Mouse (Mus musculus) adrenal gland, adult 18-20 months (tissue): Measurements from ENCODE around the gene Metap1. TPM values are rescaled to one million over a fixed set of nuclear protein-coding genes. Genes with fewer than 3 reads are reported as not detected.

ENCODE experiments used
- DNase-seq, 2 experiments: peaks; one replicate each; pipeline ENCODE4 v3.0.0; 2021 to 2022; ENCODE audit warnings: low spot score in 2 of 2
- long read RNA-seq, 2 experiments: library from polyadenylated mRNA; stranded (forward); transcript quantifications; one replicate each; pipeline ENCODE4 v2.0.0; 2021
- total RNA-seq, 2 experiments: library from RNA; stranded (reverse); gene quantifications; 1 replicate in 1 of 2; 2 replicates in 1 of 2; pipeline ENCODE4 v1.2.3; 2021

Gene Metap1
- 10 to 100 TPM; 51.9 to 61.6 TPM for total RNA-seq
- long read RNA-seq, experiment 1, transcript Metap1-201 (11 exons, 2,686 nt) = major isoform, 35 of 39 reads
- long read RNA-seq, experiment 1, partial matches to known transcripts = 1 of 39 reads
- long read RNA-seq, experiment 1, other reads (novel, unspliced or antisense) = 3 of 39 reads
- long read RNA-seq, experiment 2, transcript Metap1-201 (11 exons, 2,686 nt) = major isoform, 74 of 88 reads
- long read RNA-seq, experiment 2, partial matches to known transcripts = 9 of 88 reads
- long read RNA-seq, experiment 2, other reads (novel, unspliced or antisense) = 5 of 88 reads

DNA sequence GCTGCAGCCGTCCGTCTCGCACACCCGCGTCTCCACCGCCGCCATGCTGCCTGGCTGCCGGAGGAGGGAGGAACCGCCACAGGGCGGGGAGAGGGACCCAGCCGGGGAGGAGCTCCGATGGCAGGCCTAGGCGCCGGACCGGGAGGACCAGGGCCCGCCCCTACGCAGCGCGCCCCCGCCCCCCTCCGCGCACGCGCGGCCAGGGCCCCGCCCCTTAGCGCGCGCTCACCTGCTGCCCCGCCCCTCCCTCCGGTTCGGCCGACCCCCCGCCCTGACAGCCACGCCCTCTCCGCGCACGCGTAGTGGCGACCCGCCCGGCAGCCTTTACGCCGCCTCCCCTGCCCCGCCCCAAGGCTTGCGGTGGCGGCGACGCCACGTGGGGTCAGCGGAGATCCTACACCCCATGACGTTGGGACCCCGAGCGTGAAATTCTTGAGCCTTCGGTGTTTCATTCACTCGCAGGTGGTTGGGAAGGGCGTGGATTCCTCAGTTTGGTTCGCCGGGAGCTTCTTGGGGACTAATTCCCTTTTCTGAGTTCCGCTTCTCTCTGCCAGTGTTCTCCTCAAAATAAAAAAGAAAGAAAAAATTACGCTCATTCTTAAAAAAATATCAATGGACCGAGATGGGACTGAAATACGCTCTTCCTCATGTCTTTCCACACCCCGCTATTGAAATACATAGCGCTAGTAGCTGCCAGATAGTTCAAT, at the start of gene Metap1:
Metap1 (minus strand) TSS at position 189 of the 707 bp plus-strand sequence.
- DNase-seq = peak; percentile 98 to 99

DNA sequence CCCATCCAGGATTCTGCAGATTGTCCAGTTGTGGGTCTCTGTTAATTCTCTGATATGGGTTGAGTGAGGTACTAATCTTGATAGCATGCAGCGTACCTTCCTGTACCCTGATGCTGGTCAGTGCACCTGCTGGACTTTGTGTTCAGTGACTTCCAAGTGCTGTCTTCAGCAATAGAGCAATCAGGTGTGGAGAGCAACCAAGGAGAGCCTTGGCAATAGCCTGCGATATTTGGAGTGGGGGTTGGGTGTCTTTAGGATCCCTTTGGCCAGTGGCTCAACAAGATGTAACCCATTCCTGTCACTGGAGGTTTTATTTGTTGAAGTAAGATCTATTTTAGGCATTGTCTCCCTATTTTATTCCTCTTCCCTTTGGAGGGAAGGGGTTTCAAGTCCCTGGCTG, 46.7 kb upstream of the Metap1 start:
- no peak for DNase-seq

DNA sequence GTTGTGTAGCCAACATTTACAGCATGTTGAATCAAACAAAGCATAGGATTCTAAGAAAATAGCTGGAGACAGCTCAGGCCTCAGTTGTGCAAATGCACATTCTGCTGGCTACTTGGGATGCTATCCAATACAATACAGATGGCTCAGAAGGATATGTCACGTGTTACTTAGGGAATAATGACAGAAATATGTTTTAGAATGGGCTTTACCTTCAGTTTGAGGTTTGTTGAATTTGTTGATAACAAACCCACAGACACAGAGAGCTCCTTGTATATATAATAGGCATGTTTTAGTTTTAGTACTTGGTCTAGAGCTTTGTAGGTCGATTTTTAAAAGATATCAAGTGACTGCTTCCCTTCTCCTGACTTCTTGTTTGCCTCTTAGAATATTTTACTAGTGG, 43.4 kb upstream of the Metap1 start:
- DNase-seq = no peak

DNA sequence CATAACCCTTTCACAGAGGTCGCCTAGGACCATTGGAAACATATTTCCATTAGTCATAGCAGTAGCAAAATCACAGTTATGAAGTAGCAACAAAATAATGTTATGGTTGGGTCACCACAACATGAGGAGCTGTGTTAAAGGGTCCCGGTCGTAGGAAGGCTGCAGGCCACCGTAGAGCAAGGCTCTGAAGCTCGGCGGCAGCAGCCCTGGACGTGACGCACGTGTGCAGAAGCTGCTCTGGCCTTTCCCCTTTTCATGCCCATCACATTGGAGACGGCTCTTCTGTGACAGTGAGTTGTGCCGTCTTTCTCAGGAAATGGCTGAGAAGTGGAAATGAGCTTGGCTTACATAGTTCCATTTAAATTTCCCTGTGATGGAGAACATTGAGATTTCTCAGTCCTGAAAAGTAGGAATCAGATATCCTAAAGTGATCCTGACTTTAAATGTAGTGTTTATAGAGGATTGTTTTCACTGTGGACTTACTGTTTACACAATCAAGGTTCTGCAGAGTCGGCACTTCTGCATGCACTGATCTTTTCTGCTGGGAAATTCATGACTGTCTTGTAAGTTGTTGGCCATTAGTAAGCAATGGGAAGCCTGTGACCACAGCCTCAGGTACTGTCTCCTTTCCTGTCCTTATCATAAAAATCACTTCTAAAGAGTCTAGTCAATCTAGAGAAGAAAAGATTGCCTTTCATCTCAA, 42.3 kb upstream of the Metap1 start:
- no peak for DNase-seq

DNA sequence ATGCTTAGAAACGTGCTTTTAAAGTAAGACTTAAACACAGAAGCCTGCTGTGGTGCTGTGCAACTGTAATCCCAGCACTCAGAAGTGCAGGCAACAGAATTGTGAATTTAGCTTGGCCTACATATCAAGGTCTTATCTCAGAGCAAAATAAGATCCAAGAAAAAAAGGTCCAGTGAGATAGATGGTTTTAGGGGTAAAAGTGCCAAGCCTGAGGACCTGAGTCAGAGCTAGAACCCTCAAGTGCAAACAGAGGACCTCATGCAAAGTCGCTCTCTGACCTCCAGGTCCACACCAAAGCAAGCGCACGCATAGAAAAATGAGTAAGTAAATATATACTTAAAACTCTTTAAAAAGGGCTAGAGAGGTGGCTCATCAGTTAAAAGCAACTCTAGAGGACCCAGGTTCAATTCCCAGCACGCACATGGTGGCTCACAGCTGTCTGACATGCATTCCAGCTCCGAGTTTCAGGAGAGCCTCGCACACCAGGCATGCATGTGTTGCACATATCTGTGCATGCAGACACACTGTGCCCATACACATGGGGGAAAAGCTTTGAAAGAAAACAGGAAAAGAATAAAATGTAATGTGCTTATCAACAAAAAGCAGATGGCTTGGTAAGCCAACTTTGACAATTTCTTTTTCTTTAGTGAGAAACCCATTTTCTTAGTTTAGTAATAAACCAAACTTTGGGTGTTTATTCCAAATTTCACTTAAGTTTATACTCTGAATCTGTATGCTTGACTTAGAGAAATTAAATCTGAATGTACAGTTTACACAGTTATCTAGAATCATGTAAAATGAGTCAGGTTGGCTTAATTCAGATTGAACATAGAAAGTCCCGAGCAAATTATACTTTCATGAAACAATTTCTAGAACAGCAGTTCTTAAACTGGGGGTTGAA, 41.5 kb upstream of the Metap1 start:
- no peak for DNase-seq

DNA sequence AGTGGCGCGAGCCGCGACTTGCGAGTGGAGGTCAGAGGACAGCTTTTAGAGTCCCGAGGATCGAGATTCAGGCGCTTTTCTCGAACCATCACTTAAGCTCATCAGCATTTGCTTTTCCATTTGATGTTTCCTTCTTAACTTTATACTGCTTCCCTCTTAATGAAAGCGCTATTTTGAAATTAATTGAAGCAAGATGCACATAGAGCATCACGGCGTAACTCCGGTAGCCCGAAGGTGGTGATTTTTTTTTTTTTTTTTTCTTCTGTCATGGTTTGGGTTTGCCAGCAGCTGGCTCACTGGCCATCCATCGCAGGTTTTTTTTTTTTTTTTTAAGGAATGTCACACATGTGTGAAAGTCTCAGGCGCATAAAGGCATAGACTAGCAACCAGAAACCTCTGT, 39.0 kb upstream of the Metap1 start:
- no peak for DNase-seq

DNA sequence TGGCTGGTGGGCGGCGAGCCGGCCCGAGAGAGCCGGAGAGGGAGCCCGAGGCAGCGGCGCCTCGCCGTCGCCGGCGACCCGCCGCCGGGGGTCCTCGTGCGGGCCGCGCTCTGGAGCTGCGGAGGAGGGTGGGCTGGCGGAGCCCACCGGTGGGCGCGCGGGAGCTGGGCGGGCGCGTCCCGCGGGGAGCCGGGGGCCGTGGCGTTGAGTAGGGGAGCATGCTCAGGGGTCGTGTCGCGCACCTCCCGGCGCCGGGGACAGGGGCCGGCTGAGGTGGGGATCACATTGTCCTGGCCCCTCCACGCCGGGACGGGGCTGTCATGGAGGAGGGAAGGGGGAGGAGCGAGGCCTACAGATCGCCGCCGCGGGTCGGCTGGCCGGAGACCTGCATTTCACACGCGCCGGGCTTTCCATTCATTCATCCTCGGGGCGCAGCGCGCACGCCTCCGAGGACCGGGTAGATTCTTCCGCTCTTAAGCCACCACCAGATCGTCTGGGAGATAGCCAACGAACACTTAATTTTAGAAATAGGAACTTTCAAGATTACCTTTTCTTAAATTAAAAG, 38.4 kb upstream of the Metap1 start:
- peak; percentile 66 to 73 for DNase-seq

DNA sequence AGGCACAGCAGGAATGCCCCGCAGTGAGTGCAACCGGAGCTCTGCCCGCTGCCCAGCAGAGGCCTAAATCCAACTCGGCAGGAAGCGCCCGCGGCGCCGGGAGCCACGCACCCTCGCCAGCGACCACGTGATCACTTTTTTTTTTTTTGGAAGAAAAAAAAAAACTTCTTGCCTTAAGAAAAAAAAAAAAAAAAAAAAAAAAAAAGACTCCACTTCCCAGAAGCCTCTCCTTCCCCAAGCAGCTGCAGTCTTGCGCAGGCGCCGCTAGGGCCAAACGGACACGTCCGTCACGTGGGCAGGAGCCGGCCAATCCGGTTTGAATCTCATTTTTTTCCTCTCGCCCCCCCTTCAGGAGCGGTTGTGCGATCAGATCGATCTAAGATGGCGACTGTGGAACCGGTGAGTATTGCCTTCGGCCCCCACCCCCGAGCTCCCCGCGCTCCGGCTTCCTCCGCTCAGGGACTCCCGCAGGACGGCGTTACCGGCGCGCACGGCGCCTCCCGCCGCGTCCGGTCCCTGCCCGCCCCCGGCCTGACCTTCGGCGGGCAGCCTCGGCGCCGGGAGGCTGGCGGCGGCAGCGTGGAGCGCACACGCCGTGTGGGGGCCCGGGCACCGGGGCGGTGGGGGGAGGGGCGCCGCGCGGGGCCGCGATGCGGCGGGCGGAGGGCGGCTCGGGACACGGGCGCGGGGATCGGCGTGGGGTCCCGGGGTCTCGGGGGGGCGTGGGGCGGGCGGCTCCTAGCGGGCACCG, 37.8 kb upstream of the Metap1 start:
- peak; percentile 87 for DNase-seq

DNA sequence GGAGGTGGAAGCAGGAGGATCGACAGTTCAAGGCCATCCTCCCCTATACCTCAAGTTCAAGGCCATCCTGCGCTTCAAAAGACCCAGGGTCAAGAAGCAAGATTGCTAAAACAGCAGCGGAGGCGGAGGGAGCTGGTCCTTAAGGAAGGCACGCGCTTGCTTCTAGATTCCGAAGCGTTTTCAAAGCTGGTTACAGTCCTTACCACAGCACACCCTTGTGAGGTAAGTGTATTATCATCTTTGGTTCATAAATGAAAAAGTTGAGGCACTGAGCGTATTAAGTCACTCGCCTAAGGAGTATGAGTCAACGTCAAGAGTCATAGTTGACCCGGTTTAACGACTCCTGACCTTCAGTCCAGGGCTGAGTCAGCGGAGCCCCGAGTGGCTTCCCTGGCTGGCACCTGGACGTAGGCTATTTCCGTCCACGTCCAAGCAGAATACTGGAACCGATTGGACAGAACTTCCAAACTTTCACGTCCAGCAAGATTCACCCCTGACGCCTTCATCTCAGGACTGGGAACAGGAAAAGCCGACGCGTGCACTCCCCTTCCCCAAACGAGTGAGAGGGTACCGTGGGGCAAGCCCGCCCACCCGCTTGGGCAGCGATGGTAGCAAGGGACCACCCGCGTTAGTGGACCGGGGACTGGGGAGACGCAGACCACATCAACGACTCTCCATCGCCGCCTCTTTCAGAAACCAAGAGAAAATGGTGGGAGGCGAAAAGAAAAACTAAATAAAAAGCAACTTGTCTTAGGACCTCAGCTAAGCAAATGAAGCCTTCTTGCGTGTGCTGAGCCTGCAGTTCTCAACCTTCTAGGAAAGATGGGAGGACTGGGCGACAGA, 37.0 kb upstream of the Metap1 start, which contains the start of gene Eif4e:
Eif4e (plus strand) TSS at position 107 of the 843 bp plus-strand sequence.
- peak; percentile 49 to 72 for DNase-seq

DNA sequence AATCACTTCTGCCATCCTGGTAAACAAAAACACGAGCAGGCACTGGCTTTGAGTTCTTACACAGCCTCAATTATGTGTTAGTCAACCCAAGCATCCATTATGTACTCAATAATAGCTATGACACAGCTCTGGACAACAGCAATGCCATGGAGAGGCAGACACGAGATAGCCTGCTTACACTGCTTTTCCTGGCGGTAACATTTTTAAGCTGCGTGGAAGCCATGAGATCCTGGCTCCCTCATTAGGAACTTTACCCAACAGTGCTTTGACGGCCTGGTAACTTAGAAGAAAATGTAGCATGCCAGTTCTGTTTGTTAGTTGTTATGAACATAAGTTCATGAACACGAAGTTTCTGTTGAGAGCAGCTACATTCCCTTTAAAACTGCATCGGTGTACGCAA, 36.2 kb upstream of the Metap1 start:
- DNase-seq = no peak

DNA sequence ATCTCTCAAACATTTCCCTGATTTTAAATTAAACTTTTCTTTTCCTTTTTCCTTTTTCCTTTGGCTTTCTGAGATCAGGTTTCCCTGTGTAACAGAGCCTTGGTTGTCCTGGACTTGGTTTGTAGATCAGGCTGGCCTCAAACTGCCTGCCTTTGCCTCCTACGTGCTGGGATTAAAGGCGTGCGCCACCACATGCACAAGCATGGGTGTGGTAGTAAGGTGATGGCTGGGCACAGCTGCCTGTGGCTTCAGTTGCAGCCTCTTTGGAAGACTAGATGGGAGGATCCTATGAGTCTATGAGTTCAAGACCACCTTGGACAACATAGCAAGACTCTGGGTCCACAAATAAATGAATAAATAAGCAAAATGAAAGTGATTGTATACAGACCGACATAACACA, 34.6 kb upstream of the Metap1 start:
- no peak for DNase-seq

DNA sequence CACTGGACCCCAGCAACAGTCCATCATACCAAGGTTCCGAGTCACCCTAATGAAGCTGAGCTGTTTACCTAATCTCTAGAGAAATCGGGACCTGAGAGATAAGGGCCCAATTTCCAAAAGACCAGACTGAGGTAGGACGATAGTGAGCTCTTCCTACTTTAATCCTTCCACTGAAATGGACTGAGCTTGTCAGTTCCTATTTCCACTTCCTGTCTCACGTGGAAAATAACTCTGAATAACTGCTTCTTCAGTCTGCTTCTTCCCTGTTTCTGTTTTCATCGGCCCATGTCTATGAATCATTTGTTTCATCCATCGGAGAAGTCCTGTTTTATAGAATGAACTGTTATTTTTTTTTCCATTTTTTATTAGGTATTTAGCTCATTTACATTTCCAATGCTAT, 29.9 kb upstream of the Metap1 start:
- no peak for DNase-seq

DNA sequence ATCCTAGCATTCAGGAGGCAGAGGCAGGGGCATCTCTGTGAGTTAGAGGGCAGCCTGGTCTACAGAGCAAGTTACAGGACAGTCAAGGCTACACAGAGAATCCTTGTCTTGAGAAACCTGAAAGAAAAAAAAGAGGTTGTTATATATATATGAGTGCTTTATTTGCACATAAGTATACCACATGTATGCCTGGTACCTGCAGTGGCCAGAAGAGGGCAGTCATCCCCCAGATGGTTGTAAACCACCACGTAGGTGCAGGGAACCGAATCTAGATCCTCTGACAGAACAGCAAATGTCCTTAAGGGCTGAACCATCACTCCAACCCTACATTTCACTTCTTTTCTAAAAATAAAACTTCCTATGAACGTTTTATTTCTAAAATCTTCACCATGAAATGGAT, 28.6 kb upstream of the Metap1 start:
- no peak for DNase-seq

DNA sequence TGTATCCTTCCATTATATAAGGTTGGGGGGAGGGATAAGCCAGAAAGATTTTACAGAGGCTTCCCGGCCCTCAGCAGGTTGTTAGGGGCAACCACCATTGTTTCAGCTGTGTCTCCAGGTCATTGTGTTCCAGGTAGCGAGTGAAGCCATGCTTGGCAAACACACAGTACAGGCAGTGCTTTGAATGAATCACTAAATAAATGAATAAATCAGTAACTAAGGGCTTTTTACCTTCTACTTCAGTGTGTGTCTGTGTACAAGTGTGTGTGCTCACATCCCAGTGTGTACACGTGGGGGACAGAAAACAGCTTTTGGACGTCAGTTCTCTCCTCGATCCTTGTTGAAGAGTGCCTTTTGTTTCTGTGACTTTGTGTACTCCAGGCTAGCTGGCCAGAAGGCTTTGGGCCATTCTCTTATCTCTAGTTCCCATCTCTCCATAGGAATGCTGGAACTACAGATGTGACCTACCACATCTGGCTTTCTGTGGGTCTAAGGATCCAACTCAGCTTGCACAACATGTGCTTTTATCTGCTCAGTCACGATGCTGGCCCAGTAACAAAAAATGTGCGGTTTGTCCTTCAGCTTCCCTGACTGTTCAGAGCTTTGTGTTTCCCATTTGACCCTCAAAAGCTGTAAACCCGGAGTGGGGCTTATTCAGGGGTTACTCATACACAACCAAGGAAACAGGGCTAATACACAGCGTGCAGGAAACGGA, 26.5 kb upstream of the Metap1 start:
- DNase-seq = peak in 1 of 2 experiments; percentile 42

DNA sequence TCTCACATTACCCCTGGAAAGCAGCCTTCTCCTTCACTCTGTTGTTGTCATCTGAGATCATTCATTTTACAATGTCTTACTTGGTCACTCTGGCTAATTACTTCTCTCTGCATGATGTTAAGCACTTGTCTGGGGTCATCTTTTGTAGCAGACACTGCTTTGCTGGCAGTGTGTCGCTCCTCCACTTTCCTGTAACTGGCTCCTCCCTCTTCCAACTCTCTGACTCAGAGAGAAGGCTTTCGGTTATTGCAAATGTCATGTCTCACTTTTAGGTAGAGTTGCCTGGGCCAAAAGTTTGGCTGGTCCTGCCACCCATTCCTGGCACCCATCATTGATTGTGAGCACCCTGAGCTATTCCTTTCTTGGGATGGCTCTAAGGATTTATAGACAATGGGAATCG, 25.4 kb upstream of the Metap1 start:
- DNase-seq = no peak

DNA sequence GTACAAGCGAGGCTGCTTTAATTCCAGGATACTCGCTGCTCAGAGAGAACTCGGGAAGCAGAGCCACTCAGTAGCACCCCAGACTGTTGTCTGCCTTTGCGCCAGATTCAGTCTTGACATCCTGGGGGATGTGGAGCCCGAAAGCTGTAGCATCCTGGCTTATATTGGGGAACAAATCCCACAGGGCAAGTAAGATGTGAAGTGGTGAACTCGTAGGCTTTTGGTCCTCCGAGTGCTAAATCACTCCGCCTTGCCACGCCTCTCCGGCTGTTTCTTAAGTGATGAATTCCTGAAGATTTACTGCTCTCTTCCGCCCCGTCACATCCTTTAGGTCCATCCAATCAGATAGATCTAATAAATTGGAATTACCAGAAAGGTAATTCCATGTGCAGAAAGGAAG, 23.9 kb upstream of the Metap1 start:
- DNase-seq = no peak

DNA sequence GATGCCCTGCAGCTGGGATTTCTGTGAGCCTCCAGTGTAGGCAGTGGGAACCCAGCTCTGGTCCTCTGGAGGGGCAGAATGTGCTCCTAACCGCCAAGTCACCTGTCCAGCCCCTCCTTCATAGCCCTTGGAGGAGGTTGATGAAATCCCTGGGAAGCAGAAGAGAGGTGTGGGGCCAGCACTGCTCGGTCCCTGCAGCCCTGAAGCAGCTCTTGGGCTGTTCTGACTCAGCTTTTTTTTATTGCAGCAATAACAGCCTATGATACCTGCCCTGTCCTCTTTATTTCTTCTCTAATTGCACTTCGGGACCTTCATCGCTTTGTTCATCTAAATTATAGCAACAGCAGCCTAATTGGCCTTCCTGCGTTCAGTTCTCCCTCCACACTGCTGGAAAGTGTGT, 21.2 kb upstream of the Metap1 start:
- no peak for DNase-seq

DNA sequence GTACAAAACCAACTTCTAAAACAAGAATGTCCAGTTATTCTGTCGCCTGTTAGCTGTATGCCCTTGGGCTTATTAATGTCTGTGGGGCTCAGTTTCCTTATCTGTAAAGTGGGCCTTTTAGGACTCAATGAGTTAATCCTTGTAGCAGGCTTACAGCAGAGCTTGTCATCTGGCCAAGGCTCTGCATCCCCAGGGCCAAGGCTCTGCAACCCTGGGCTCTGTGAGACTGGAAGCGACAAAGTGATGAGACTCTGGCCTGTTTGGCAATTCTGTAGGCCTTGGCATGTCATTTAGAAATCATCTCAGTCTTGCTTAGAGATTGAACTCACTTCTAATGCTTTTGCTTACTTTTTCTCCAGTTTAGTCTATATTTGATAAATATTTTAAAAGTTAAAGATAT, 20.3 kb upstream of the Metap1 start:
- DNase-seq = no peak
